Mouse (Mus musculus): ENCODE measurements around the gene Lrrc32. TPM values are rescaled to one million over a fixed set of nuclear protein-coding genes. Genes with fewer than 3 reads are reported as not detected.
A peak's percentile ranks its signal among the peaks of the same experiment; 100 is the strongest.

Gene Lrrc32
- 15.3 and 17.9 TPM in 2 replicates for polyA plus RNA-seq (2015; fragmentation: Nextera tagmentation; extraction: Ambion mirVana)

DNA sequence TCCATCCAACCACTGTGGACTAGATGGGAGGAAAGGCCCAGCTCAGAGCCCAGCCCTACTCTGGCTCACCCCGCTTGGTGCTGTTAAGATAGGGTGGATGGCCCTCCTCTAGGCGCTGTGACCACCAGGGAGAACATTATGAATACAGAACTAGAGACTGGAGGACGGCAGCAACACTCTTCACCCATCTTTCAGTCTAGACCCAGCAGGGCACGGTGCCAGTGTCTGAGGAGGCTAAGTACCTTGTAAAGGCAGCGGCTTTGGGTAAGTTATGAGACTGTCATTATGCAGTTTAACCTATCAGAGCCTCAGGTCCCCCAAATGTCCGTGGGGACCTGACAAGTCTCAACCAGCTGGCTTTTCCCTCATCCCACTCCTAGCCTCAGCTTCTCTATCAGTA lies at the start of gene Lrrc32:
Lrrc32 (plus strand) TSS at position 153 of the 400 bp plus-strand sequence.
- H3K27ac ChIP-seq (ENCODE audit: low read length), result no peak within 1 kb of the TSS
- WGBS, result 54% methylated on average over 6 of the region's 6 CpGs
- H3K36me3 ChIP-seq (ENCODE audit: insufficient read depth, low read length), result no peaks in the 10 kb centered on the region
- ATAC-seq (ENCODE audit: low FRiP score, low TSS enrichment), result peak; percentile 24; the same call in 1 of the 2 replicates
- peak within 1 kb of the TSS; percentile 71 for H3K9ac ChIP-seq (replicated peaks; ENCODE audit: low read length)
- peaks cover 33% of the 10 kb centered on the region for H3K4me1 ChIP-seq (ENCODE audit: insufficient read depth, low read length)
- H3K4me2 ChIP-seq (replicated peaks; ENCODE audit: low read depth, low read length), result peak within 1 kb of the TSS; percentile 79
- no peaks in the 10 kb centered on the region for H3K27me3 ChIP-seq (ENCODE audit: insufficient read depth, low read length)
- H3K4me3 ChIP-seq (ENCODE audit: low read length), result peak within 1 kb of the TSS; percentile 53
- H3K9me3 ChIP-seq (ENCODE audit: low read length), result no peaks in the 10 kb centered on the region

DNA sequence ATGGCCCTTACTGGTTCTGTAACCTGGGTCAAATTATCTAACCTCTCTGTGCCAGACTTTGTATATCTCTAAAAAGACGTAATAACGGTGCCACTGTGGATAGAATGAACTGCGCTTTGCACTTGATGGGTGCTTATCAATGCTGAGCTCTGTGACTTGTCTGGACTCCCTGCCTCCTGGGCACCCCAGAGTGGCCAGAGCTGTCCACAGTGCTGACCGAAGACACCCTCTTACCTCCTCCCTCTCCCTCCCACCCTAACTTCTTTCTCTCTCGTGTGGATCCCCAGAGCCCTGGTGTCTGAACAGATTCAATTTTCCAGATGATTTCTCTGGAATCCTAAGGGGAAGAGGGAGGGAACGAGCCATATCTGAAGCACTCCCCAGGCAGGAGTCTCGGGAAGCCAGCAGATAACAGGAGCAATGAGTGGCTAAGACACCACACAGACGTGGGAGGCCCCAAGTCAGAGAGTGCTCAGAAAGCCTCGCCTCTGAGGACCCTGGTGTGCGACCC lies 49.1 kb upstream of the Lrrc32 start, which contains the start of gene Gucy2d:
Gucy2d (plus strand) TSS at position 461 of the 511 bp plus-strand sequence.
- WGBS, result 45% methylated on average over 10 of the region's 10 CpGs
- H3K4me2 ChIP-seq (replicated peaks; ENCODE audit: low read depth, low read length), result no peak within 1 kb of the TSS
- H3K4me1 ChIP-seq (ENCODE audit: insufficient read depth, low read length), result no peaks in the 10 kb centered on the region
- H3K36me3 ChIP-seq (ENCODE audit: insufficient read depth, low read length), result no peaks in the 10 kb centered on the region
- H3K9ac ChIP-seq (replicated peaks; ENCODE audit: low read length), result no peak within 1 kb of the TSS
- H3K9me3 ChIP-seq (ENCODE audit: low read length), result no peaks in the 10 kb centered on the region
- no peak within 1 kb of the TSS for H3K4me3 ChIP-seq (ENCODE audit: low read length)
- no peak for ATAC-seq (ENCODE audit: low FRiP score, low TSS enrichment)
- H3K27me3 ChIP-seq (ENCODE audit: insufficient read depth, low read length), result no peaks in the 10 kb centered on the region
- H3K27ac ChIP-seq (ENCODE audit: low read length), result no peak within 1 kb of the TSS

DNA sequence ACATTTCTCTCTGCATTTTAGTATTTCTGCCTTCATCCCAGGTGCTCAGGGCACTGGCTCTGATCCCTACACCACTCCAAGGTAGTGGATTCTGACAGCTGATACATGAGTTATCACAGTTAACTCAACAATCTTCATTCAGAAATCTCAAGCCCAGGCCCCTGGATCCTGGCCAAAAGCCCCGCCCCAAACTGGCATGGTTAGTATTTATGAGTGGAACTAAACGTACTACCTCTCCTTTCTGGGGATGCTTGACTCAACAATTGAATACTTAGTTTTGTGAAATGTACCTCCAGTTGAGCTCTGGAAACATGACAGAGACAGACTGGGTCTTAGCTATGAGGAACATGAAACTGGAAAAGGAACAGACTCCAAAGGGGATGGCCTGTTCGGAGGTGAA lies 42.2 kb upstream of the Lrrc32 start:
- H3K36me3 ChIP-seq (ENCODE audit: insufficient read depth, low read length), result no peaks in the 10 kb centered on the region
- 80% methylated on average over 3 of the region's 3 CpGs for WGBS
- ATAC-seq (ENCODE audit: low FRiP score, low TSS enrichment), result no peak

DNA sequence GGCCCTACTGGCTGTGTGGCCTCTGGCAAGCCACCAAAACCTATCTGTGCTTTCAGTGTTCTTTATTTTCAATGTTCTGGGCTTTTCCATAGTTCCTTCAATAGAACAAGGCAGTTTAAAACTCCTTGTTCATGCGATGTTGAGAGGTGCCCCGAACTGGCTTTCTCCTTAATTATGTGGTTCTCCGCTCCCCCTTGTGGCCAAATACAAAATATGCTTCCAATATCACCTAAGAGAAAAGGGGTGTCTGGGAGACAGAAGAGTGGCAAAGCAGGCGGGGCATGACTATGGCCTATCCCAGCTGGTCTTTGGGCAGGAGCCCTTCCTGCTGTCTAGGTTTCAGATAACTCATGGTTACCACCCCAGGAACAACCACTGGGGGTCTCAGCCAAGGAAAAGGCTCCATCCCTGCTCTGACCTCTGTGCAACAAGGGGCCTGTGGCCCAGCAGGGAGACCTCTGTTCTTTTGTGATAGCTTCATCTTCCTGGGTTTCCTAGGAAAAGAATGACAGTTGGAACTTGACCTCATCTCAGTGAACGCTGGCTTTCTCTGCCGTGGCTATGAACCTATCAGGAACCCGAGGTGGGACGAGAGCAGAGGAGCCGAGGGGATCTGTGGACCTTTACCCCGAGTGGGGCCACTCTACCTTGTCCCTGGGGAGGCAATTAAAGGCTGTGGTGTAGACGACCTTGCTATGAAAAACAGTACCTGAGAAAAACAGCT lies 41.3 kb upstream of the Lrrc32 start:
- ATAC-seq (ENCODE audit: low FRiP score, low TSS enrichment), result no peak

More for the DNA sequence above, 42.2 kb upstream of the Lrrc32 start:
- Histone ChIP-seq H3K4me1 (ENCODE audit: insufficient read depth, low read length) (no peaks in the 10 kb centered on the region), H3K27me3 (ENCODE audit: insufficient read depth, low read length) (no peaks in the 10 kb centered on the region), H3K9ac (replicated peaks; ENCODE audit: low read length) (no peak overlapping the region), H3K4me3 (ENCODE audit: low read length) (no peak overlapping the region), H3K4me2 (replicated peaks; ENCODE audit: low read depth, low read length) (no peak overlapping the region), H3K9me3 (ENCODE audit: low read length) (no peaks in the 10 kb centered on the region), H3K27ac (ENCODE audit: low read length) (no peak overlapping the region)

DNA sequence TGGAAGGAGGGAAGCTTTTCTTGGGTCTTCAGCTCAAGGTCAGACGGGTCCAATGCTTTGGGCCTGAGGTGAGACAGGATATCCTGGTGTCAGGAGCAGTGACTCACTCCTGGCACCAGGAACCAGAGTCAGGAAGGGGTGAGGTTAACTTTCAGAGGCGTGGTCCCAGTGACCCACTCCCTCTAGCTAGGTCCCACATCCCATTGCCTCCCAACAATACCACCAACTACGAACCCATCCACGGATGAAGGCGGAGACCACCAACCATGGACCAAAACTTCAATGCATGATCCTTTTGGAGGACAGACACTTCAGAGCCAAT lies 40.8 kb upstream of the Lrrc32 start:
- H3K4me3 ChIP-seq (ENCODE audit: low read length), result no peak overlapping the region
- ATAC-seq (ENCODE audit: low FRiP score, low TSS enrichment), result no peak
- H3K4me1 ChIP-seq (ENCODE audit: insufficient read depth, low read length), result no peaks in the 10 kb centered on the region
- no peaks in the 10 kb centered on the region for H3K27me3 ChIP-seq (ENCODE audit: insufficient read depth, low read length)
- no peak overlapping the region for H3K9ac ChIP-seq (replicated peaks; ENCODE audit: low read length)
- WGBS, result 89% methylated on average over 5 of the region's 5 CpGs
- H3K4me2 ChIP-seq (replicated peaks; ENCODE audit: low read depth, low read length), result no peak overlapping the region
- H3K9me3 ChIP-seq (ENCODE audit: low read length), result no peaks in the 10 kb centered on the region
- H3K27ac ChIP-seq (ENCODE audit: low read length), result no peak overlapping the region
- no peaks in the 10 kb centered on the region for H3K36me3 ChIP-seq (ENCODE audit: insufficient read depth, low read length)

More for the DNA sequence above, 41.3 kb upstream of the Lrrc32 start:
- Histone ChIP-seq H3K27ac (ENCODE audit: low read length) (no peak overlapping the region), H3K4me1 (ENCODE audit: insufficient read depth, low read length) (no peaks in the 10 kb centered on the region), H3K27me3 (ENCODE audit: insufficient read depth, low read length) (no peaks in the 10 kb centered on the region), H3K36me3 (ENCODE audit: insufficient read depth, low read length) (no peaks in the 10 kb centered on the region), H3K4me3 (ENCODE audit: low read length) (no peak overlapping the region), H3K9ac (replicated peaks; ENCODE audit: low read length) (no peak overlapping the region), H3K9me3 (ENCODE audit: low read length) (no peaks in the 10 kb centered on the region), H3K4me2 (replicated peaks; ENCODE audit: low read depth, low read length) (no peak overlapping the region)
- WGBS, result 62% methylated on average over 11 of the region's 11 CpGs

DNA sequence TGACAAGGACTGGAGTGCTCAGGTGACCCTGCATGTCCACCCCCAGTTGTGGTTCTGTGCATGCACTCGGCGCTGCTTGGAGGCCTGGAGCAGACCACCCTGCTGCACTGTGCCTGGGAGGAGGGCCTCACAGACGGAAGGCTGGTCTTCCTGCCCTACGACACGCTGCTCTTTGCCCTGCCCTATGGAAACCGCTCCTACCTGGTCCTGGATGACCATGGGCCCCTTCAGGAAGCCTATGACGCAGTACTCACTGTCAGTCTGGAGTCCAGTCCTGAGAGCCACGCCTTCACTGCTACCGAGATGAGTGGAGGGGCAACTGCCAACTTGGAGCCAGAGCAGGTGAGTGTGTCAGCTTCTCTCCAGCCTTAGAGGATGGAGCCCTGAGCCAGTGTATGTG lies 39.4 kb upstream of the Lrrc32 start:
- Histone ChIP-seq H3K27me3 (ENCODE audit: insufficient read depth, low read length) (no peaks in the 10 kb centered on the region), H3K9ac (replicated peaks; ENCODE audit: low read length) (no peak overlapping the region), H3K4me2 (replicated peaks; ENCODE audit: low read depth, low read length) (no peak overlapping the region), H3K36me3 (ENCODE audit: insufficient read depth, low read length) (no peaks in the 10 kb centered on the region), H3K27ac (ENCODE audit: low read length) (no peak overlapping the region), H3K4me3 (ENCODE audit: low read length) (no peak overlapping the region), H3K9me3 (ENCODE audit: low read length) (no peaks in the 10 kb centered on the region), H3K4me1 (ENCODE audit: insufficient read depth, low read length) (peaks cover 5% of the 10 kb centered on the region)
- WGBS, result 80% methylated on average over 9 of the region's 9 CpGs
- no peak for ATAC-seq (ENCODE audit: low FRiP score, low TSS enrichment)

DNA sequence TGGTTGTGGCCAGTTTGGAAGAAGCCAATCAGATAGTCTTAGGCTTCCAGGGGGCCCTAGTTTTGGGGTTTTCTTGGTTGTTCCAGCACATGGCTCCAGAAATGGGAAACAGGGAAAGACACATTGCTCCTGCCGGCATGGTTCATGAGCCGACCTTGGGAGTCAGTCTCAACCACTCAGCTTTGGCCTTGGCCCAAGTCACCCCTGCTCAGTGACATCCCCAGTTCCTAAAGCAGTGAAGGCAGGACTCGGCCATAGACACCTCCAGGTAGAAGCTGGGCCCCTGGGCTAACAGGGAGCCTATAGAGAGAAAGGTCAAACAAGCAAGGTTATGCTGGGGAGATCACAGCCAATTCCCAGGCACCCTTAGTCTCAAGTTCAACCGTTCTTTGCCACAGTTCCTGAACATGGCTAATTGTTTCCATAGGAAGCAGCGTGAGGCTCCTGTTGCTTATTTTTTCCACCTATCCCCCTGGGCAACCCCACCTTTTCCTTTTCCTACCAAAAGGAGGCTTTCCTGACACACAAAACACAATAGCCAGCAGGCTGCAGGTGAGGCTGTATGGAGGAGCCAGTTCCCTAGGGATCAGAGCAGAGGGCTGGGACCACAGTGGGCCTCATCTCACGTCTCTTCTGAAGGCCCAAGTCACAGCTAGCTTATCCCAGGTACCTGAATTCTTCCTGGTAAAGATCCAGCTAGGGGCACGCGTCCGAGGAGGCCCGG lies 34.5 kb upstream of the Lrrc32 start:
- ATAC-seq (ENCODE audit: low FRiP score, low TSS enrichment), result no peak

DNA sequence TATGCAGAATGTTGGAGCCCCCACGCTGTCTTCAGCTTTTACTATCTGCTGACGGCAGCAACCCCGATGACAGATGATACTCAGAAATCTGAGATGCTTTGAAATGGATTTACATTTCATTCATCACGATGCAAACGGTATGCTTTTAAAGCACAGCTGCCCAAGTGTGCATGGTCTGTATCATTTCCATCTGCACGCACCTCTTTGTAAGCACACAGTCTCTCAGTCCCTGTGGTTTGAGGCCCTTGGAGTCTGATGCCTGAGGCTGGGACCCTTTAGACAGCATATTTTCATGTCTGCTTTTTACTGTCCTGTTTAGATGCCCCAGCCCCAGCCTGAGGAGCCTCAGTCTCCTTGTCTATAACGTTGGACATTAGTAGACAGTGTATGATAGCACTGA lies 28.8 kb upstream of the Lrrc32 start:
- Histone ChIP-seq H3K4me3 (ENCODE audit: low read length) (no peak overlapping the region), H3K9ac (replicated peaks; ENCODE audit: low read length) (no peak overlapping the region), H3K27ac (ENCODE audit: low read length) (no peak overlapping the region), H3K36me3 (ENCODE audit: insufficient read depth, low read length) (no peaks in the 10 kb centered on the region), H3K9me3 (ENCODE audit: low read length) (no peaks in the 10 kb centered on the region), H3K4me1 (ENCODE audit: insufficient read depth, low read length) (no peaks in the 10 kb centered on the region), H3K4me2 (replicated peaks; ENCODE audit: low read depth, low read length) (no peak overlapping the region), H3K27me3 (ENCODE audit: insufficient read depth, low read length) (no peaks in the 10 kb centered on the region)
- no peak for ATAC-seq (ENCODE audit: low FRiP score, low TSS enrichment)
- WGBS, result 37% methylated on average over 7 of the region's 7 CpGs

More for the DNA sequence above, 34.5 kb upstream of the Lrrc32 start:
- H3K4me1 ChIP-seq (ENCODE audit: insufficient read depth, low read length), result peaks cover 9% of the 10 kb centered on the region
- H3K9me3 ChIP-seq (ENCODE audit: low read length), result no peaks in the 10 kb centered on the region
- 46% methylated on average over 10 of the region's 10 CpGs for WGBS
- H3K4me2 ChIP-seq (replicated peaks; ENCODE audit: low read depth, low read length), result no peak overlapping the region
- no peak overlapping the region; the same call in 1 of the 2 replicates for H3K4me3 ChIP-seq (ENCODE audit: low read length)
- no peaks in the 10 kb centered on the region for H3K36me3 ChIP-seq (ENCODE audit: insufficient read depth, low read length)
- H3K9ac ChIP-seq (replicated peaks; ENCODE audit: low read length), result no peak overlapping the region
- no peaks in the 10 kb centered on the region for H3K27me3 ChIP-seq (ENCODE audit: insufficient read depth, low read length)
- H3K27ac ChIP-seq (ENCODE audit: low read length), result 0 out of 2 replicates have a peak overlapping the region, but pooled peaks have one; percentile 17

DNA sequence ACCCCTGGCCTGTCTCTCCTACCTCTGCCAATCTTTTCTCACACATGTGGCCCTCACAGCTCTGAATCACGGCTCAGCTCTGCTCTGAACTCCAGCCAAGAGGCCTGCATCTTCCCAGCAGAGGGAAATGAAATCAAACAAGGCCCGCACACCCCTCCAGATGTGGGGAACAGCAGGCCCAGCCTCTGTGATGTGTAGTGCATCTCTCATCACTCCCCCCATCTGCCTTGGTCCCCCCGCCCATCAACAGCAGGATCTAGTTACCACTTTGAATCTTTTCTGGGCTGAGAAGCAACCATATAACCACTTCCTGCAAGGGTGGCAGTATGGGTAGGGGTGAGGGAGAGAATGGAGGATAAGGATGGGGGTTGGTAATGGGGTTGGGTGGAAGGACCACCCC lies 20.0 kb upstream of the Lrrc32 start:
- ATAC-seq (ENCODE audit: low FRiP score, low TSS enrichment), result no peak
- no peaks in the 10 kb centered on the region for H3K27me3 ChIP-seq (ENCODE audit: insufficient read depth, low read length)
- H3K9me3 ChIP-seq (ENCODE audit: low read length), result no peaks in the 10 kb centered on the region
- H3K4me2 ChIP-seq (replicated peaks; ENCODE audit: low read depth, low read length), result no peak overlapping the region
- no peaks in the 10 kb centered on the region for H3K4me1 ChIP-seq (ENCODE audit: insufficient read depth, low read length)
- no peak overlapping the region for H3K9ac ChIP-seq (replicated peaks; ENCODE audit: low read length)
- no peak overlapping the region for H3K27ac ChIP-seq (ENCODE audit: low read length)
- H3K4me3 ChIP-seq (ENCODE audit: low read length), result no peak overlapping the region
- 58% methylated on average over 3 of the region's 3 CpGs for WGBS
- no peaks in the 10 kb centered on the region for H3K36me3 ChIP-seq (ENCODE audit: insufficient read depth, low read length)

DNA sequence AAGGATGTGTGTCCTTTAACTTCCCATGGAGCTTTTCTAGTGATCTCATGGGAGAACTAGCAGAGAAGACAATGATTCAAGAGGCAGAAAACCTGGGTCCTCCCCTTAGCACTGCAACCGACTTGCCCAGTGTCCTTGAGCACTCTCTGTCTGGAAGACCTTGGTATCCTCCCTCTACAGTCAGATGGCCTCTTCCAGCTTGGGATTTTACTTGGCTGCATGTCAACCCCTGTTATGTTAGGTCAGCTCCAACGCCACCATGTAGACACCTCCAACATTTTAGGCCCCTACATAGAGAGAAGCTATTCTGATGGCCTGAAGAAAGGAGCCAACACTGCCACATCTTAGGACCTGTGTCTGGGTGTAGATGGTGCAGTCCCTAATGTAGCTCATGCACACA lies 16.6 kb upstream of the Lrrc32 start:
- Histone ChIP-seq H3K27ac (ENCODE audit: low read length) (no peak overlapping the region), H3K27me3 (ENCODE audit: insufficient read depth, low read length) (no peaks in the 10 kb centered on the region), H3K9ac (replicated peaks; ENCODE audit: low read length) (no peak overlapping the region), H3K9me3 (ENCODE audit: low read length) (no peaks in the 10 kb centered on the region), H3K4me1 (ENCODE audit: insufficient read depth, low read length) (no peaks in the 10 kb centered on the region), H3K36me3 (ENCODE audit: insufficient read depth, low read length) (no peaks in the 10 kb centered on the region), H3K4me2 (replicated peaks; ENCODE audit: low read depth, low read length) (no peak overlapping the region), H3K4me3 (ENCODE audit: low read length) (no peak overlapping the region)
- ATAC-seq (ENCODE audit: low FRiP score, low TSS enrichment), result no peak
- 84% methylated on average over 2 of the region's 2 CpGs for WGBS

Data from kidney, embryonic 16.5 days (tissue).